Mouse (Mus musculus): ENCODE data around the gene Hist2h4. TPM values are rescaled to one million over a fixed set of nuclear protein-coding genes. Genes with fewer than 3 reads are reported as not detected.
"Not testable (repeated sequence)": the region's sequence is repeated elsewhere in the genome, so short reads cannot be mapped to it uniquely, and the experiment has no call there.

Hist2h4 gene
- polyA plus RNA-seq, 1 experiment from 2014 or later = 6.9 TPM

DNA sequence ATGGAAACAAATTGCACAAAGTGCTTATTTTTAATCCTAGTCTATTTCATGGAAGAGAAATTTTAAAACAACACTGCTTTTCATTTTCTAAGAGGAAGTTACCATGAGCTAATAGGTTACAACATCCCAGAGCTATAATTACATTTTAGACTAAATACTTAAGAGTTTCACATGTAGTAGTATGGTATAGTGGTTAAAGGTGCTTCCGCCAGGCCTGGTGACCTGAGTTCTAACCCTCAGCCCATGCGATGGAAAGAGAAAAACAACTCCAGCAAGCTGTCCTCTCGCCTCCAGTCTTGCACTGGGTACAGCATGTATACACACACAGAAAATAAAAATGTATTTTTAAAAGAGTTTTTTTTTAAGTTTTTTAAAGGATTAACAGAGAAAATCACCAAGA, 11.3 kb downstream of the Hist2h4 start:
- DNase-seq (ENCODE audit: low spot score) (no peak), ATAC-seq (ENCODE audit: low read depth) (no peak)
- H3K9ac ChIP-seq (ENCODE audit: low read depth, low read length) = no peak overlapping the region
- no peaks in the 10 kb centered on the region for H3K9me3 ChIP-seq (ENCODE audit: control insufficient read depth, low read length)
- no peak overlapping the region for H3K27ac ChIP-seq (replicated peaks; ENCODE audit: low read depth, low read length)
- H3K36me3 ChIP-seq (ENCODE audit: control insufficient read depth, insufficient read depth, low read length) = no peaks in the 10 kb centered on the region
- H3K4me2 ChIP-seq (ENCODE audit: low read depth, low read length) = no peak overlapping the region
- 79% methylated on average over 3 of the region's 3 CpGs for WGBS
- no peaks in the 10 kb centered on the region for H3K27me3 ChIP-seq (replicated peaks; ENCODE audit: control insufficient read depth, insufficient read depth, low read length)
- peaks cover 6% of the 10 kb centered on the region; the same call in 1 of the 2 replicates for H3K4me1 ChIP-seq (ENCODE audit: control insufficient read depth, insufficient read depth, low read length)
- H3K4me3 ChIP-seq (ENCODE audit: low read depth, low read length) = no peak overlapping the region

DNA sequence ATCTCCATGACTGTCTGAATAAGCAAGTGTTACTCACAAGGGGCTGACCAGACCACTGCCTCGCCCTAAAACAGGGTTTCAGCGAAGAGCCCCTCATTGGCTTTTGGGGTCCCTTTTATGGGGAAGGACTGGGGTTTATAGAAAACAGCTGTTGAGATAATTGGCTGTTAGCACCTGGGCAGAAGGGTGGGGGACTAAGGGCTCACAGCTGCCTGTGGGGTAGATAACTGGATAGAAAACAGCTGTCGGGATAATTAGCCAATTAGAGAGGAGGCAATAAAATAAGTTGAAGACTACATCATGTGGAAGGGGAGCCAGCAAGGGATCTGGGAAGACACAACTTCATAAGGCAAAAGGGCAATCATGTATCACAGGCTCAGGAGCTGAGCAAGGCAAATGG, 12.2 kb downstream of the Hist2h4 start:
- peak; percentile 32 for DNase-seq (ENCODE audit: low spot score)
- Histone ChIP-seq H3K4me1 (ENCODE audit: control insufficient read depth, insufficient read depth, low read length) (peaks cover 6% of the 10 kb centered on the region; the same call in 1 of the 2 replicates), H3K36me3 (ENCODE audit: control insufficient read depth, insufficient read depth, low read length) (no peaks in the 10 kb centered on the region), H3K9ac (ENCODE audit: low read depth, low read length) (no peak overlapping the region), H3K27ac (replicated peaks; ENCODE audit: low read depth, low read length) (no peak overlapping the region), H3K4me3 (ENCODE audit: low read depth, low read length) (no peak overlapping the region), H3K4me2 (ENCODE audit: low read depth, low read length) (no peak overlapping the region), H3K9me3 (ENCODE audit: control insufficient read depth, low read length) (no peaks in the 10 kb centered on the region), H3K27me3 (replicated peaks; ENCODE audit: control insufficient read depth, insufficient read depth, low read length) (no peaks in the 10 kb centered on the region)
- WGBS = 55% methylated on average over 3 of the region's 3 CpGs
- no peak for ATAC-seq (ENCODE audit: low read depth)

DNA sequence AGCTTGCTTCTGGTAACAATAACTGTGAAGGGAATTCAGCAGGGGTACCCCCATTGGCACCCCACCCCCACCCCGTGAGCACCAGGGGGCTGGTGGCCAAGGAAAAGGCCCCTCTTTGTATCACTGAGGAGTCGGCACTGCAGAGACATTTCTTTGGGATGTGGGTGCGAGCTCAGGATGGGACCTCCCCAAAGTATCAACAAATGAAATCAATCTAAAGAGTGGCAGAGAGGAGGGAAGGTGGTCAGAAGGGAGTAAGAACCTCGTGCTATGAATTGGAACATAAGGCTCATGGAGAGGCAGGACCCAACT, 14.1 kb downstream of the Hist2h4 start:
- 52% methylated on average over 4 of the region's 4 CpGs for WGBS
- DNase-seq (ENCODE audit: low spot score) = no peak
- Histone ChIP-seq H3K4me1 (ENCODE audit: control insufficient read depth, insufficient read depth, low read length) (peaks cover 14% of the 10 kb centered on the region), H3K27ac (replicated peaks; ENCODE audit: low read depth, low read length) (no peak overlapping the region), H3K4me3 (ENCODE audit: low read depth, low read length) (no peak overlapping the region), H3K36me3 (ENCODE audit: control insufficient read depth, insufficient read depth, low read length) (no peaks in the 10 kb centered on the region), H3K9ac (ENCODE audit: low read depth, low read length) (no peak overlapping the region), H3K9me3 (ENCODE audit: control insufficient read depth, low read length) (no peaks in the 10 kb centered on the region), H3K4me2 (ENCODE audit: low read depth, low read length) (peak overlapping the region; percentile 57; the same call in 1 of the 2 replicates), H3K27me3 (replicated peaks; ENCODE audit: control insufficient read depth, insufficient read depth, low read length) (no peaks in the 10 kb centered on the region)
- ATAC-seq (ENCODE audit: low read depth) = no peak

DNA sequence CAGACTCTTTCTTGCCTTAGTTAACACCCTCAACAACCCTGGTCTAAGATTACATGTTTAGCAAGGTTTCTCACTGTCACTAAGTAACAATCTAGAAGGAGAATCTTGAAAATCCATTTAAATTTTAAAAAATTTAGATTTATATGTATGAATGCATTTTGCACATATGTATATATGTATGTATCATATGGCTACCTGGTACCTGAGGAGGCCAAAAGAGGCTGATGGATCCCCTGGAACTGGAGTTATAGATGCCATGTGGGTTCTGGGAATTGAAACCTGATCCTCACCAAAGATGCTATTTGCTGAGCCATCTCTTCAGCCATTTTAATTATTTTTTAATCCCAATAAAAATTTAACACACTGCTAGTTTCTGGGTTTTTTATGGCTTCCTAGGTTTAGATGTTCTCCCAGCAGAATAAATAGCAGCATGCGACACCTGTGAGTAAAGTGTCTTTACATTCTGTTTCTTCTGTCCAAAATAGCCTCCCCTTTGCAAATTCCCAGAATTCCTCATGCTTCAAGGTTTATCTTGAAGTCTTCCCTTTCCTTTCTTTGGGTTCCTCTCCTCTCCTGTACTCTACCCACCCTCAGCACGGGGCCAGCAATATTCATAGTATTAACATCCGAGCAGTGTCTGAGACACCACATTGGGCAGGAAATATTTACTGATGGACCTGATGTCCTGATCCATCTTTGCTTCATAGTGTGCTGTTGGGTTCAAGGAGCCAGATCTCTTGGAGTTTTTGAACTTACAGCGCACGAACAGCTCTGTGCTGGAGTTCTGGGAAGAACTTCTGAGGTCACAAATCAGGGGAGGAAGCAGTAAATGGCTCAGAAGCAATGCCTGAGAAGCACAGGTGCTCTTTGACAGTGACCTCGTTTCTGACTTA, 14.7 kb downstream of the Hist2h4 start:
- Histone ChIP-seq H3K27ac (replicated peaks; ENCODE audit: low read depth, low read length) (no peak overlapping the region), H3K4me2 (ENCODE audit: low read depth, low read length) (peak overlapping the region; percentile 57), H3K4me1 (ENCODE audit: control insufficient read depth, insufficient read depth, low read length) (peaks cover 18% of the 10 kb centered on the region), H3K4me3 (ENCODE audit: low read depth, low read length) (peak overlapping the region; percentile 40), H3K27me3 (replicated peaks; ENCODE audit: control insufficient read depth, insufficient read depth, low read length) (no peaks in the 10 kb centered on the region), H3K9ac (ENCODE audit: low read depth, low read length) (peak overlapping the region; percentile 71), H3K36me3 (ENCODE audit: control insufficient read depth, insufficient read depth, low read length) (no peaks in the 10 kb centered on the region), H3K9me3 (ENCODE audit: control insufficient read depth, low read length) (no peaks in the 10 kb centered on the region)
- ATAC-seq (ENCODE audit: low read depth) (no peak), DNase-seq (ENCODE audit: low spot score) (no peak)
- WGBS = 47% methylated on average over 6 of the region's 6 CpGs

DNA sequence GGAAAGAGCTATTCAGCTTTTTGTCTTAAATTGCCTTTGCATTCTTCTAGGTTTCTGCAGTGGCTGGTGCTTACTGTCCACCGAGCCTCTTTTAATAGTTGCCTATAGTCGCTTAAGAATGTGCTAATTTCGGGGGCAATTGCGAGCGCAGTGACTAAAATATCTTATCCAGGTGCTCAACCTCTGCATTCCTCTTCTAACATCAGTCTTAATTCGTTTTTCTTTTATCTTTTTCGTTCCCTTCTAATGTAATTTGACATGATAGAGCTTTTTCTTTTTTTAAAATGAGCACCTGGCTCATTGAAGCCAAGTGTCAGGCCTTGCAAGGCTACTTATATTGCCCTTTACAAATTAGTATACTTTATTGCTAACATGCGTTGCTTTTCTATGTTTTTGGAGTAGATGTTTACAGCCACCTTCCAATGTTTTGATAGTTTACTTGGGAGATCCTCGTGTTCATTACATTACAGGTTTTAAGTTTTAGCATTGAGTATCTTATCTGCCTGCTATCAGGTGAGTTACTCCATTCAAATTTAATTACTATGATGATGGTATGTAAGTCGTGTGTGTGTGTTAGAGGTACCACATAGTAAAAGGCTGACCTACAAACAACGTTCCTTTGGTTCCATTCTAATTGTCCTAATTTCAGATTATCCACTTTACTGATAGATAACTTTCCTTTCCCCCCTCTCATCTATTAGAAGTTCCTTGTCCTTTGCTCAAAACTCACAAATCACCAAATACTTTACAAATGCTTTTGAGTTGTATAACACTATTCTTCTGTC, 15.6 kb downstream of the Hist2h4 start:
- H3K4me3 ChIP-seq (ENCODE audit: low read depth, low read length) = peak overlapping the region; percentile 40
- no peaks in the 10 kb centered on the region for H3K27me3 ChIP-seq (replicated peaks; ENCODE audit: control insufficient read depth, insufficient read depth, low read length)
- H3K4me2 ChIP-seq (ENCODE audit: low read depth, low read length) = peak overlapping the region; percentile 57
- peaks cover 18% of the 10 kb centered on the region for H3K4me1 ChIP-seq (ENCODE audit: control insufficient read depth, insufficient read depth, low read length)
- peak overlapping the region; percentile 63 for H3K27ac ChIP-seq (replicated peaks; ENCODE audit: low read depth, low read length)
- no peaks in the 10 kb centered on the region for H3K9me3 ChIP-seq (ENCODE audit: control insufficient read depth, low read length)
- no peak for DNase-seq (ENCODE audit: low spot score)
- WGBS = 2% methylated on average over 11 of the region's 11 CpGs
- H3K9ac ChIP-seq (ENCODE audit: low read depth, low read length) = peak overlapping the region; percentile 71
- H3K36me3 ChIP-seq (ENCODE audit: control insufficient read depth, insufficient read depth, low read length) = no peaks in the 10 kb centered on the region
- ATAC-seq (ENCODE audit: low read depth) = no peak

DNA sequence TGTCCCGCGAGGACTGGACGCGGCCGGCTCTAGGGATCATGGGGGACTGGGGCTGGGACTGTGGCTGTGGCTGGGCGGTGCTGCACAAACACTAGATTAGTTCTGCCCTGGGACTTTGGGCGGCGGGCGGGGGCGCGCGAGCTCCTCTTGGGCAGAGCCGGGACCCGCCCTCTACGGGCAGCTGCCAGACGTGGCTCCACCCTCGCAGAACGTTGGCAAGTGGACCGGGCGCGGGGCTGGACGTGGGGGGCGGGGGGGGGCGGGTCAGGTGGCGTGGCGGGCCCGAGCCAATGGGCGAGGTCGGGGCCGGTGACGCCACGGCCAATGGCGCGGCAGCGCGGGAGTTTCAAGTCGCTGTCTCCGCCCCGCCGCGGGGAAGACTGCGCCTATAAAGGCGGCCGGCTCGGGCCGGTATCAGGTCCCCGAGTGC, 16.7 kb downstream of the Hist2h4 start, which contains the start of gene Hist2h3c1:
Gene Hist2h3c1 (plus strand): TSS at position 259 of the 430 bp plus-strand sequence.
- Histone ChIP-seq H3K9ac (ENCODE audit: low read depth, low read length) (peak within 1 kb of the TSS; percentile 71), H3K4me2 (ENCODE audit: low read depth, low read length) (peak within 1 kb of the TSS; percentile 57), H3K27ac (replicated peaks; ENCODE audit: low read depth, low read length) (peak within 1 kb of the TSS; percentile 74), H3K4me3 (ENCODE audit: low read depth, low read length) (peak within 1 kb of the TSS; percentile 40), H3K4me1 (ENCODE audit: control insufficient read depth, insufficient read depth, low read length) (peaks cover 18% of the 10 kb centered on the region)
- H3K27me3 ChIP-seq (replicated peaks; ENCODE audit: control insufficient read depth, insufficient read depth, low read length); H3K9me3 ChIP-seq (ENCODE audit: control insufficient read depth, low read length); DNase-seq (ENCODE audit: low spot score); H3K36me3 ChIP-seq (ENCODE audit: control insufficient read depth, insufficient read depth, low read length): not testable (repeated sequence)
- no CpG with 5 or more reads among the region's 47 CpGs for WGBS
- ATAC-seq (ENCODE audit: low read depth) = peak; percentile 91

DNA sequence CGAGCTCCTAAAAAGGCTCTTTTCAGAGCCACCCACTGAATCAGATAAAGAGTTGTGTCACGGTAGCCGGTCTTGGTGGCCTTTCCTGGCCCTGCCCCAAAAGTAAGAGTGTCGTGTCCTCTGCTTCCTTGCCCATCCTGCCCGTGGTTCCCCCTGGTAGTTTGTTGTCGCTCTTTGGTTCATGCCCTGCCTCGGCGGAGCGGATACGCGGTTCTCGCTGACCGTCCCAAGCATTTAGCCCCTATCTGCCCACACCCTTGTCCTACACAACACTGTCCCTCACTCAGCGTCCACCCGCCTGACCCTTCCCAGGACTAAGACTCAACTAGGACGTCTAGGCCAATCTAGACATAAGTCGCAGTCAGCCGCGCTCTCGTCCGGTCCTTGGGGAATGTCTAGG, 17.1 kb downstream of the Hist2h4 start:
- H3K4me1 ChIP-seq (ENCODE audit: control insufficient read depth, insufficient read depth, low read length) = peaks cover 19% of the 10 kb centered on the region
- H3K36me3 ChIP-seq (ENCODE audit: control insufficient read depth, insufficient read depth, low read length); H3K4me2 ChIP-seq (ENCODE audit: low read depth, low read length); DNase-seq (ENCODE audit: low spot score); H3K27me3 ChIP-seq (replicated peaks; ENCODE audit: control insufficient read depth, insufficient read depth, low read length); ATAC-seq (ENCODE audit: low read depth); H3K9me3 ChIP-seq (ENCODE audit: control insufficient read depth, low read length): not testable (repeated sequence)
- WGBS = 1% methylated on average over 9 of the region's 21 CpGs
- peak overlapping the region; percentile 53 for H3K9ac ChIP-seq (ENCODE audit: low read depth, low read length)
- H3K4me3 ChIP-seq (ENCODE audit: low read depth, low read length) = peak overlapping the region; percentile 29
- H3K27ac ChIP-seq (replicated peaks; ENCODE audit: low read depth, low read length) = peak overlapping the region; percentile 74

DNA sequence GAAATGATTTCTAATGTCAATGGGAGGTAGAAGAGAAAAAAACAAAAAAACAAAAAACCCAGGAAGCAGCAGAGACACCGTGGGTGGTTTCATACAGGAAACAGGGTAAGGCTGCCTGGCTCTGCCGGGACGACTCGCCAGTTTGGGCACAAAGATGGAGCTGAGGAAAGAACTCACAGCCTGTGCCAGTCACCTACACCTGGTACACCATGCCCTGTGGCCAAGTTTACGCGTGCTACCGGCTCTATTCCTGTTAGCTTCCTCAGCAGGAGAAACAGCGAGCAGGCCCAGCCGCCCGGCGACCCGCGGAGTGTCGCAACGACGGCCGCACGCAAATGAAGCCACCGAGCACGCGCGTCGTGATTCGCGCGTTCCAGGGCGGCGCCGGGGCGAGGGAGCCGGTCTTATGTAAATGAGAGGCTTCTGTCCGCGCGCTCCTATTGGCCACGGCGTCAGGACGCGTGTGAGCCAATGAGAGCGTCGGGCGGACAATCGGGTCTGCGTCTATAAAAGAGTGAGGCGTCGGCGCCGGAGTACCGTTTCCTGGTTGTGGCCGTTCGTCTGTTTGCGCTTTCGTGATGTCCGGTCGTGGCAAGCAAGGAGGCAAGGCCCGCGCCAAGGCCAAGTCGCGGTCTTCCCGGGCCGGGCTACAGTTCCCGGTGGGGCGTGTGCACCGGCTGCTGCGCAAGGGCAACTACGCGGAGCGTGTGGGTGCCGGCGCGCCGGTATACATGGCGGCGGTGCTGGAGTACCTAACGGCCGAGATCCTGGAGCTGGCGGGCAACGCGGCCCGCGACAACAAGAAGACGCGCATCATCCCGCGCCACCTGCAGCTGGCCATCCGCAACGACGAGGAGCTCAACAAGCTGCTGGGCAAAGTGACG, 17.9 kb downstream of the Hist2h4 start, which contains the start of gene Hist2h2aa1:
Gene Hist2h2aa1 (plus strand): TSS at position 495 of the 884 bp plus-strand sequence.
- not testable (repeated sequence) for H3K27me3 ChIP-seq (replicated peaks; ENCODE audit: control insufficient read depth, insufficient read depth, low read length); H3K9me3 ChIP-seq (ENCODE audit: control insufficient read depth, low read length); H3K36me3 ChIP-seq (ENCODE audit: control insufficient read depth, insufficient read depth, low read length)
- DNase-seq (ENCODE audit: low spot score) (peak; percentile 75), ATAC-seq (ENCODE audit: low read depth) (peak; percentile 90)
- Histone ChIP-seq H3K27ac (replicated peaks; ENCODE audit: low read depth, low read length) (peak within 1 kb of the TSS; percentile 98), H3K4me3 (ENCODE audit: low read depth, low read length) (peak within 1 kb of the TSS; percentile 54), H3K4me1 (ENCODE audit: control insufficient read depth, insufficient read depth, low read length) (peaks cover 21% of the 10 kb centered on the region), H3K4me2 (ENCODE audit: low read depth, low read length) (peak within 1 kb of the TSS; percentile 74), H3K9ac (ENCODE audit: low read depth, low read length) (peak within 1 kb of the TSS; percentile 82)
- WGBS = under 1% methylated on average over 14 of the region's 88 CpGs

Measured in embryonic facial prominence, embryonic 14.5 days (tissue).